Mouse (Mus musculus) forebrain, embryonic 11.5 days (tissue): ENCODE measurements around the gene Prkacb. TPM values are rescaled to one million over a fixed set of nuclear protein-coding genes. Genes with fewer than 3 reads are reported as not detected.
"Not testable (repeated sequence)": the region's sequence is repeated elsewhere in the genome, so short reads cannot be mapped to it uniquely, and the experiment has no call there.

Experiments used
- ATAC-seq: fragments of 200-750 bp; cut with Nextera tagmentation; replicated peaks from 2 replicates; pipeline ENCODE4 v1.8.0; 2017; ENCODE audit warnings: moderate TSS enrichment; ENCODE audit not compliant: low FRiP score
- DNase-seq: peaks from one replicate; pipeline ENCODE4 v3.0.0-alpha.2; 2017; ENCODE audit warnings: low spot score
- H3K27ac ChIP-seq: fragments of 300-500 bp; sonication (generic); 2 replicates; pipeline ENCODE4 v1.5.1; 2014; ENCODE audit warnings: low read depth, low read length
- H3K27me3 ChIP-seq: fragments of 300-500 bp; sonication (generic); 2 replicates; pipeline ENCODE4 v1.6.1; 2014; ENCODE audit warnings: mild to moderate bottlenecking, low read length, mixed read lengths; ENCODE audit not compliant: control insufficient read depth, insufficient read depth
- H3K36me3 ChIP-seq: fragments of 300-500 bp; sonication (generic); 2 replicates; pipeline ENCODE4 v1.6.1; 2014; ENCODE audit warnings: mild to moderate bottlenecking, low read length, moderate library complexity, mixed read lengths; ENCODE audit not compliant: control insufficient read depth, insufficient read depth
- H3K4me1 ChIP-seq: fragments of 300-500 bp; sonication (generic); replicated peaks from 2 replicates; pipeline ENCODE4 v1.6.1; 2014; ENCODE audit warnings: low read length, mixed read lengths; ENCODE audit not compliant: control insufficient read depth, insufficient read depth
- H3K4me2 ChIP-seq: fragments of 300-500 bp; sonication (generic); 2 replicates; pipeline ENCODE4 v1.6.1; 2014; ENCODE audit warnings: low read depth, mild to moderate bottlenecking, low read length, moderate library complexity, mixed read lengths; ENCODE audit not compliant: severe bottlenecking
- H3K4me3 ChIP-seq: fragments of 300-500 bp; sonication (generic); 2 replicates; pipeline ENCODE4 v1.5.1; 2014; ENCODE audit warnings: low read depth, low read length
- H3K9ac ChIP-seq: fragments of 300-500 bp; sonication (generic); 2 replicates; pipeline ENCODE4 v1.6.1; 2014; ENCODE audit warnings: low read length
- H3K9me3 ChIP-seq: fragments of 300-500 bp; sonication (generic); 2 replicates; pipeline ENCODE4 v1.6.1; 2016; ENCODE audit warnings: low read length, mixed read lengths; ENCODE audit not compliant: control insufficient read depth
- WGBS: fragments of 180-500 bp; shearing (Covaris S2); extraction: QIAGEN DNeasy Blood & Tissue Kit; methylation state at CpG from one replicate; pipeline ENCODE4 v1.1.7; 2014; 5-methylcytosine and 5-hydroxymethylcytosine counted together
- polyA plus RNA-seq: library from polyadenylated mRNA; unstranded; fragments of >200 nt; fragmentation: Nextera tagmentation; extraction: Ambion mirVana; gene quantifications from 2 replicates; pipeline ENCODE4 v1.2.1, GENCODE M21; 2014

Prkacb gene
- polyA plus RNA-seq, 1 experiment from 2014 or later, result 75.3 TPM

DNA sequence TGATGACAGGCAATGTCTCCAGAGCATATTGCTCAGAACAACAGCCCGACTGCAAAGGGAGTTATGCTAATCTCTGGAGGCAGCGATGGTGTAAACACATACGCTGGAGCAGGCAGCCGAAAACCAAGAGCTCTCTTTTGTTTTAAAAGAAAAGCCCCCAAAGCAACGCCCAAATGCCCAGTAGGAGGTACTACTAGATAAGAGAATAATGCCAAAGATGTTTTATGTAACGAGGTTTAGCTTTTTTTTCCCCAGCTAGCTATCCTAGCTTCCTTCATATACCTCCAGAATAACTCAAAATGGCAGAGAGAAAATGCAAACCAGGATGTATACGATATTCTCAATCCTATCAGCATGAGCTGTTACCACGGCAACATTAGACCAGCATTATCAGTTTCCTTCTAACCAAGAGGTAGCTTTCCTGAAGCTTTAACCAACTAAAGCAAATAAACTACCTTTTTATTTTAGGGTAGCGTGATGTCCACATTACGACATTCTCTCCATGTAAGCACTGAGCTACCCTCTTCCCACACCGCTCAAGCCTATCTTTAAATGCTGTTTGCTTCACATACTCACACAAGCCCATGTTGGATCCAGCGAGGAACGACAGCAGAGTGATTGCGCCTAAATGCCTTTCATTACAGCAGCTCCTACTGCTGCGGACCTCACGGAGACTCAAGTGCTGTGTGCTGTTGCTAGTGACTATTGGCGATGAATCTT is 42.7 kb downstream of the Prkacb start:
- Histone ChIP-seq H3K36me3 (no peaks in the 10 kb centered on the region), H3K4me2 (peak overlapping the region; percentile 42; the same call in 1 of the 2 replicates), H3K27me3 (no peaks in the 10 kb centered on the region), H3K4me1 (no peaks in the 10 kb centered on the region), H3K27ac (peak overlapping the region; percentile 70), H3K9me3 (no peaks in the 10 kb centered on the region), H3K4me3 (peak overlapping the region; percentile 21; the same call in 1 of the 2 replicates), H3K9ac (peak overlapping the region; percentile 20; the same call in 1 of the 2 replicates)
- DNase-seq (no peak), ATAC-seq (peak; percentile 64)
- 14% methylated on average over 17 of the region's 17 CpGs for WGBS

DNA sequence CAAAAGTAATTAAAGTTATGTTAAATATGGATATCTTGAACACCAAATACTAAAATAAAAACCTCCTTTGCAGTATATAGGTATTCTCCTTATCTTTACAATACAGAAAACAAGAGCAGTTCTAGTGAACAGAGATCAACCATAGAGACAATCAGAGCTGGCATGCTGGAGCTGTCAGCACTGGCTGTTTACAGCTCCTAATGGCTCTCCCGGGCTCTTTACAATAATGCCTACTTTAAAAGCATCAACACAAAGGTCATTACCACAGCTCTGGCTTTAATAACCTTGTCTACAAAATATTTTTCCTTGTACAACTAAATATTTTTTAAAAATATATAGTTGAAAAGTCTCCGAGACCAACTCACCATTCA is 43.2 kb downstream of the Prkacb start:
- Histone ChIP-seq H3K27ac (peak overlapping the region; percentile 70; the same call in 1 of the 2 replicates), H3K4me1 (no peaks in the 10 kb centered on the region), H3K9me3 (no peaks in the 10 kb centered on the region), H3K36me3 (no peaks in the 10 kb centered on the region), H3K4me3 (peak overlapping the region; percentile 21; the same call in 1 of the 2 replicates), H3K9ac (no peak overlapping the region), H3K4me2 (peak overlapping the region; percentile 42; the same call in 1 of the 2 replicates), H3K27me3 (no peaks in the 10 kb centered on the region)
- ATAC-seq (peak; percentile 51; the same call in 1 of the 2 replicates), DNase-seq (no peak)
- 11% methylated on average over 2 of the region's 2 CpGs for WGBS

DNA sequence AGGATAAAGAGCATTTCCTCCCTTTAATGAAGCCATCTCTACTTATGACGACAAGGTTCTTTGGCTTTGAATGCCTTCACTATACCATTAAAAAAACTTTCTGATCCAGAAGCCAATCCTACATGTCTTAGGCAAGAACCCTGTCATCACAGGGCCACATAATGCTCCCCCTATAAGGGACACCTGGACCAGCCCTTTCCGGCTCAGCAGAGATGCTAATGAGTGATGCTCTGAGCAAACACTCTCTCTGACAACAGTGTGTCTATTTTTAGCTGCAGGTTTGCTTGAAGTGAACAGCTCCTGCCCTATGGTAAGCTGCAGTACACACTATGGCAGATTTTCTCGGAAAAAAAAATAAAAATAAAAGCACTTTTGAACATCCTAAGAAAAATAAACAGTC is 43.9 kb downstream of the Prkacb start:
- no peak overlapping the region for H3K4me3 ChIP-seq
- no peak overlapping the region for H3K27ac ChIP-seq
- no peak for DNase-seq

DNA sequence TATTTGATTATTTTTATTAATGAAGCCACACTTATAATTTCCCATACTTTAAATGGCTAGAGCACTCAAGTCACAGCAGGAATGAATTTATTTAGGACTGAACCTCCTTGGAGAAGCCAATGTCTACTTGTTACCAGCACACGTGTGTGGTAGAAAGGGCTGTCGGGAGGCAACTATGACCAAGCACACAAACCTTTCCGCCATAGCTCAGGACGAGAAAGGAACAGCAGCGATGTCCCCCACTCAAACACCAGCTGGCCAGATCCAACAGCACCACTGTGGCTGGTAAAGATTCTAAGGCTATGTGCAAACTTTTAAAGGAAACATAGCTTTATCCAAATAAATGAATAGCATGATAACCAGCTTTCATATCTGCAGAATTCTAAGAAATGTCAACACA is 44.4 kb downstream of the Prkacb start:
- Histone ChIP-seq H3K9me3 (no peaks in the 10 kb centered on the region), H3K4me2 (no peak overlapping the region), H3K27me3 (no peaks in the 10 kb centered on the region), H3K36me3 (no peaks in the 10 kb centered on the region), H3K27ac (no peak overlapping the region), H3K9ac (no peak overlapping the region), H3K4me1 (no peaks in the 10 kb centered on the region), H3K4me3 (no peak overlapping the region)
- DNase-seq, result no peak
- 98% methylated on average over 5 of the region's 5 CpGs for WGBS
- no peak for ATAC-seq

More for the DNA sequence above, 43.9 kb downstream of the Prkacb start:
- Histone ChIP-seq H3K4me2 (no peak overlapping the region), H3K4me1 (no peaks in the 10 kb centered on the region), H3K27me3 (no peaks in the 10 kb centered on the region), H3K9ac (no peak overlapping the region), H3K9me3 (no peaks in the 10 kb centered on the region), H3K36me3 (no peaks in the 10 kb centered on the region)
- ATAC-seq, result 0 out of 2 replicates have a peak, but pooled peaks have one; percentile 39
- WGBS, result 71% methylated on average over 3 of the region's 3 CpGs

DNA sequence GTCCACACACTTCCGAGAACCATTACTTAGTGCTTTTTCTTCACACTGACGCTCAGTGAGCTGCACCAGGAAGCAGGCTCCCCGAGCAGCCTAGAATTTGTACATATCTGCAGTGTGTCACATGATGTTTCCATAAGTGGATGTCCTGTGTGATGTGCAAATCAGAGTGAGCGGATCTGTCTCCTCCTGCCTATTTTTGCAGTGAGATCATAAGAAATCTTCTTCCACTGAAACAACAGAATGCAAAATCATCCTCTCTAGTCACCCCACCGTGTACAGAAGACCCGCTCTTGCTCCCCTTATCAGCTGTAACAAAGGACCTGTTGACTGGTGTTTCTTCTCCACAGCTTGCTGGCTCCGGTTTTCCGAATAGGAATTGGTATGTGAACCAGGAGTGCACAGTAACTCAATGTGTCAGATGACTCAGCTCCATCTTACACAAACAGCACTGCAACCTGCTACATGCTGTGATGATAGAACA is 46.0 kb downstream of the Prkacb start:
- no peak overlapping the region for H3K9ac ChIP-seq
- H3K9me3 ChIP-seq, result no peaks in the 10 kb centered on the region
- ATAC-seq, result no peak
- no peak overlapping the region for H3K4me3 ChIP-seq
- WGBS, result 80% methylated on average over 8 of the region's 8 CpGs
- H3K27me3 ChIP-seq, result no peaks in the 10 kb centered on the region
- DNase-seq, result no peak
- H3K36me3 ChIP-seq, result no peaks in the 10 kb centered on the region
- no peak overlapping the region for H3K4me2 ChIP-seq
- H3K4me1 ChIP-seq, result no peaks in the 10 kb centered on the region
- no peak overlapping the region for H3K27ac ChIP-seq

DNA sequence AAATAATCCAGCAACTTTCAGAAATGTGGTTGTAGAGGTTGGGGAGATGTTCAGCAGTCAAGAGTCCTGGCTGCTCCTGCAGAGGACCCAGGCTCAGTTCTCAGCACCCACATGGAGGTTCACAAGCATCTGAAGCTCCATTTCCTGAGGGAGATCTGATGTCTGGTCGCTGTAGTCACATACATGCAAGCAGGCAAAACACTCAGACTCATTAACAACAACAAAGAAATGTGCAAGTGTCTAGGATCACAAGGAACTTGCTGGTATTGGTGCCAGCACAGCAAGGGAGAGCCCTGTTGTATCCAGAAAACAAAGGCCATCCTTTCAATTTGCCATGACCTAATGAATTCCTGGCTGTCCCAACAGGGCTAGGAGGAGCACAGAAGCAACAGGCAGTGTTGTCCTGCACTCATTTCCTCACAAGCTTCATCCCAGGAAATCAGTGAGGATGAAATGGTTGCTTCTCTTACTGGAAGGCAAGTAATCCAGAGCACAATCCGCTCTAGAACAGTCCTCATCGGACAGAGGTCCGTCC is 46.7 kb downstream of the Prkacb start:
- H3K27ac ChIP-seq, result no peak overlapping the region
- no peaks in the 10 kb centered on the region for H3K4me1 ChIP-seq
- ATAC-seq (no peak), DNase-seq (no peak)
- H3K4me2 ChIP-seq, result no peak overlapping the region
- WGBS, result 87% methylated on average over 4 of the region's 4 CpGs
- H3K36me3 ChIP-seq, result no peaks in the 10 kb centered on the region
- no peak overlapping the region for H3K4me3 ChIP-seq
- no peaks in the 10 kb centered on the region for H3K9me3 ChIP-seq
- no peak overlapping the region for H3K9ac ChIP-seq
- H3K27me3 ChIP-seq, result no peaks in the 10 kb centered on the region

DNA sequence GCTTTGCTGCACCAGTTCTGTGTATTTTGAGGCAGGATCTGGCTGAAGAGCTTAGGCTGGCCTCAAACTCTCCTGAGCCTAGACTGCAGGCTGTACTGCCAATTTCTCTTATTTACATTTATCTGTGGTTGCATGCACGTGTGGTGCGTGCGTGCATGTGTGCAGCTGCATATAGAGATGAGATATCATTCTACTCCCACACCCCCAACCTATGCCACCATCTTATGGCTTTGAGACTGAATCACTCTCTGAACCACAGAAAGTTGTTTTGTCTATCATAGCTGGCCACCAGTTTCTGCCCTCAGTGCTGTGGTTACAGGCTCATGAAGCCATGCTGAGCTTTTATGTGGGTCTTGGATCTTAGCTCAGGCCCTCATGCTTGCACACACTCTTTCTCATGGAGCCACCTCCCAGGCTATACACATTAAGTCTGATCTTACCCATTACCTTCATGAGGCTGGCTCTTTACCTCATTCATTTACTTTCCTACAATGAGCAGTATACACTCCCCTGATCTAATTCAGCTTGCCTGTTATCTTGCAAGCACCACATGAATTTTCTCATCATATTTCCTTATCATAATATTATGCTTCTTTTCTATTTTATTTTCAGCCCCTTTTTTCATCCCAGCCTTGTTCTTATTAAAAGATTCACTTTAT is 47.8 kb downstream of the Prkacb start:
- Histone ChIP-seq H3K9me3 (no peaks in the 10 kb centered on the region), H3K9ac (no peak overlapping the region), H3K4me2 (no peak overlapping the region), H3K4me3 (no peak overlapping the region), H3K4me1 (no peaks in the 10 kb centered on the region), H3K27me3 (no peaks in the 10 kb centered on the region), H3K36me3 (no peaks in the 10 kb centered on the region), H3K27ac (no peak overlapping the region)
- WGBS, result 89% methylated on average over 3 of the region's 3 CpGs
- ATAC-seq (no peak), DNase-seq (no peak)

DNA sequence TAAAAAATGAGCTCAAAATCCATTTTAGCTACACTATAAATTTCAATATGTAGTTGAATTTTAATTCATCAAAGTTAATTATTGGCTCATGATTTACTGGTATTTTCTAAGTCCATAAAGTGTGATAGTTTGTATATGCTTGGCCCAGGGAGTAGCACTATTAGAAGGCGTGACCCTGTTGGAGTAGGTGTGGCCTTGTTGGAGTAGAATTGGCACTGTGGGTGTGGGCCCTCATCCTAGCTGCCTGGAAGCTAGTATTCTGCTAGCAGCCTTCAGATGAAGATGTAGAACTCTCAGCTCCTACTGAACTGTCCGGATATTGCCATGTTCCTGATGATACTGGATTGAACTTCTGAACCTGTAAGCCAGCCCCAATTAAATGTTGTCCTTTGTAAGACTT is 49.7 kb downstream of the Prkacb start:
- H3K9me3 ChIP-seq, H3K4me3 ChIP-seq, H3K27me3 ChIP-seq, H3K4me2 ChIP-seq, H3K27ac ChIP-seq, H3K4me1 ChIP-seq, H3K36me3 ChIP-seq, ATAC-seq, H3K9ac ChIP-seq, DNase-seq: not testable (repeated sequence)
- 89% methylated on average over 2 of the region's 2 CpGs for WGBS
